Mouse (Mus musculus) liver, embryonic 14.5 days (tissue): ENCODE results near the gene Car10.

Source experiments
- CTCF ChIP-seq: IDR thresholded peaks from 2 replicates; pipeline ENCODE4 v1.5.1; 2016; ENCODE audit warnings: antibody characterized with exemption, low read depth, control low read depth
- EP300 ChIP-seq: IDR thresholded peaks from 2 replicates; pipeline ENCODE4 v1.6.1; 2016; ENCODE audit warnings: antibody characterized with exemption, low read depth

DNA sequence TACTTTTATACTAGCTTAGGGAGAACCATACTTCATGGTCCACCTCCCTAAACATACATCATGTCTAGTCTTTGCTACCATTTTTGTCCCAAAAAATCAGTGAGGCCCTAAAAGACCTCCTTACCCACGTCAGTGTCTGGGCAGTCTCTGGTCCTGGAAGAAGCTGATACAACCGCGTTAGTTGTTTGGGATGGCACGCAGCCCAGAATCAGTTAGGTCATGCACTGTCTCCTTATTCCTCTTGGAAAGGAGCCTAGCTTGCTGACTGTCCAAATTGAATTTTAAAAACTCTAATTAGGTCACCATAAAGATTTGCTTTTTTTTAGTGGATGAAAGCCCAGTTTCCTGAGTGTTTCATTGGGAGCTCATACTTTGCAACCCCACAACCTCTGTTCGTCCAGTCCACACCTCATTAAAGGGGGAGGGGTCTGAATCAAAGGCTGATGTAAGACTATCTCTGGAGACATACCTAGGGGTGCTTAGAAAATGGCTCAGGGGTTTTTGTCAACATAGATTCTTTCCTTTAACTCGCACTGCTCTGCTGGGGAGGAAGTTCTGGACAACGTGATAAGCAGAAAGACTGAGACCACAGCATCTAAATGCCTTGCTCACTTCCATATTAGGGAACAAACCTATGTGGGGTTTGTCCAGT lies 433.3 kb downstream of the Car10 start:
- TF ChIP-seq CTCF (no peak), EP300 (no peak)
